Mouse (Mus musculus) mammary gland, adult 2 months (tissue): ENCODE measurements around the gene Ppp1r13b. TPM values are rescaled to one million over a fixed set of nuclear protein-coding genes. Genes with fewer than 3 reads are reported as not detected.

Experiments used
- polyA plus RNA-seq: library from polyadenylated mRNA; depleted of rRNA; stranded (reverse); fragments of >200 nt; gene quantifications from 2 replicates; pipeline ENCODE4 v1.2.3, GENCODE M21; 2012; ENCODE audit warnings: low replicate concordance; rRNA removed

The Ppp1r13b gene
- 14.4 and 15.0 TPM in 2 replicates for polyA plus RNA-seq

GRCm38 (mm10) chr12:111907970-111908681 lies at the start of gene Ppp1r13b:
Ppp1r13b (minus strand) TSS chr12:111908110.

DNA sequence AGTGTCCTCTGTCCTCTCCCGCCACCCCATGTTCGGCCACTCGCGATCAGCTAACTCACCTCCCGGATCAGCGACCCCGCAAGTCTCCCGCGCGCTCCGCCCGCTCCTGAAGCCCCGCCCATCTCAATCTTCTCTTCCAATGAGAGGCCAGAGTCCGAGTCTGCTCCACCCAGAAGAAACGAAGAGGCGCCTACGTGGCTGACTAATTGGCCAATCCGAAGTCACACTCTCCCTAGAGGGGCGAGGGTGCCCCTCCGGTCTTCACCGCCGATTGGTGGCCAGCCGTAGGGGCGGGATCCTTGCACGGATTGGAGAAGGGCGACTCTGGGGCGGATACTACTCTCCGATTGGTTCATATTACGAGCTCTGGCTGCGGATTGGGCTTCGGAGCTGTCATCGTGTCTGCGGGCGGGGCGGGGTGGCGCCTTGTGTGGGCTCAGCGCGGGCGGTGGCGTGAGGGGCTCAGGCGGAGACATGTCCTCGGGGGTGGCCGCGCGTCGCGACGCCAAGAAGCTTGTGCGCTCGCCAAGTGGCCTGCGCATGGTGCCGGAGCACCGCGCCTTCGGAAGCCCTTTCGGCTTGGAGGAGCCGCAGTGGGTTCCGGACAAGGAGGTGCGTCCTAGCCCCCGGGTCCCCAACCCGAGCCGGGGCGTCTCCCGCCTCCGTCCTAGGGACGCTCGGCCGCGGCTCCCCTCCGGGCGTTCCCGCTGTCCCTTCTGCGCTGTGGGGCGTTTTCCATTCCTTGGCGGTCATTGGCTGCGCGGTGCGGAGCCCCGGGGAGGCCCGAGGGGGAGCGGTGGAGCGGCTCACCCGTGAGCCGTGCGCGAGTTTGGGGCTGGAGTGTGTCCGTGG lies 93.9 kb downstream of the Ppp1r13b start, which contains the start of the genes Xrcc3 and Zfyve21:
Xrcc3 (minus strand) TSS at position 108 of the 852 bp plus-strand sequence.
Zfyve21 (plus strand) TSS at position 405 of the 852 bp plus-strand sequence.

Other genes starting within 250 kb of the Ppp1r13b start
- 112 and 170 TPM in 2 replicates for gene Ckb, start 235.8 kb downstream of the Ppp1r13b start, polyA plus RNA-seq
- 28.0 and 65.2 TPM in 2 replicates for gene Trmt61a, start 230.0 kb downstream of the Ppp1r13b start, polyA plus RNA-seq
- gene Bag5, start 194.9 kb downstream of the Ppp1r13b start, polyA plus RNA-seq = 9.0 and 11.3 TPM in 2 replicates
- gene Apopt1, start 194.8 kb downstream of the Ppp1r13b start, polyA plus RNA-seq = 31.7 and 64.0 TPM in 2 replicates
- gene Klc1, start 149.3 kb downstream of the Ppp1r13b start, polyA plus RNA-seq = 53.6 and 58.4 TPM in 2 replicates
- gene Xrcc3, start 94.2 kb downstream of the Ppp1r13b start, polyA plus RNA-seq = 11.3 and 15.8 TPM in 2 replicates
- 51.0 and 75.3 TPM in 2 replicates for gene Zfyve21, start 93.9 kb downstream of the Ppp1r13b start, polyA plus RNA-seq
- gene Atp5mpl, start 58.9 kb upstream of the Ppp1r13b start, polyA plus RNA-seq = 18.4 and 53.3 TPM in 2 replicates
- 0.13 TPM in 1 of 2 replicates, not detected in the other for gene Tdrd9, start 63.4 kb upstream of the Ppp1r13b start, polyA plus RNA-seq
- gene Rd3l, start 73.2 kb upstream of the Ppp1r13b start, polyA plus RNA-seq = not detected in 2 replicates
- gene Aspg, start 198.6 kb upstream of the Ppp1r13b start, polyA plus RNA-seq = 45.6 and 59.7 TPM in 2 replicates
- 8.4 and 16.5 TPM in 2 replicates for gene Kif26a, start 238.1 kb upstream of the Ppp1r13b start, polyA plus RNA-seq